Mouse (Mus musculus) embryonic stem cell, embryonic (primary cell): ENCODE results near the gene Akap4.

Source experiments
- CTCF ChIA-PET, 4 experiments: fragments of 300-600 bp in 2 of 4; fragments of 350-600 bp in 2 of 4; sonication (Branson Sonifier 250); formaldehyde crosslinking; loops; one replicate each; lab custom pipeline; 2022; ENCODE audit warnings: inconsistent platforms in 2 of 4; lab: Charles Lee
- POLR2A ChIA-PET, 4 experiments: fragments of 300-600 bp in 2 of 4; fragments of 350-600 bp in 2 of 4; sonication (Branson Sonifier 250); formaldehyde crosslinking; loops; one replicate each; lab custom pipeline; 2022; ENCODE audit warnings: antibody characterized with exemption in 4 of 4, inconsistent platforms in 1 of 4; lab: Charles Lee

Gene Akap4

GRCm38 (mm10) chrX:7067219-7067618 is at the start of gene Akap4:
Akap4 (plus strand) TSS chrX:7067519.
- ChIA-PET CTCF (no interaction called here), POLR2A (no interaction called here)

- POLR2A ChIA-PET: no interaction called here
- CTCF ChIA-PET: interaction anchor here in 1 of 4 experiments (0.6 kb wide), 1 partner anchor 838 kb away, joined by 3 read pairs; no protein-coding TSS in a partner anchor
These were observed 25.8 kb upstream of the Akap4 start, which contains the start of gene Ccnb3 for GRCm38 (mm10) chrX:7041519-7041918. Ccnb3 (minus strand) TSS chrX:7041619.

GRCm38 (mm10) chrX:7057056-7057455 is 10.3 kb upstream of the Akap4 start:
- POLR2A ChIA-PET: no interaction called here
- CTCF ChIA-PET: no interaction called here

GRCm38 (mm10) chrX:7057634-7058033 is 9.7 kb upstream of the Akap4 start:
- CTCF ChIA-PET: no interaction called here
- POLR2A ChIA-PET: no interaction called here

- CTCF ChIA-PET: no interaction called here
- POLR2A ChIA-PET: no interaction called here
These were observed 3.2 kb upstream of the Akap4 start for GRCm38 (mm10) chrX:7064109-7064508.

GRCm38 (mm10) chrX:7068002-7068401 is 683 bp downstream of the Akap4 start:
- ChIA-PET CTCF (no interaction called here), POLR2A (no interaction called here)

GRCm38 (mm10) chrX:7079820-7080429 is 12.6 kb downstream of the Akap4 start:
- POLR2A ChIA-PET: no interaction called here
- CTCF ChIA-PET: no interaction called here

GRCm38 (mm10) chrX:7085878-7086277 is 18.6 kb downstream of the Akap4 start:
- POLR2A ChIA-PET: no interaction called here
- CTCF ChIA-PET: no interaction called here

- ChIA-PET POLR2A (no interaction called here), CTCF (no interaction called here)
These were observed 23.0 kb downstream of the Akap4 start for GRCm38 (mm10) chrX:7090323-7090722.

- POLR2A ChIA-PET: no interaction called here
- CTCF ChIA-PET: no interaction called here
These were observed 35.0 kb downstream of the Akap4 start for GRCm38 (mm10) chrX:7102280-7102679.

- ChIA-PET CTCF (no interaction called here), POLR2A (no interaction called here)
These were observed 47.6 kb downstream of the Akap4 start for GRCm38 (mm10) chrX:7114885-7115284.

GRCm38 (mm10) chrX:7121618-7122280 is 54.4 kb downstream of the Akap4 start:
- CTCF ChIA-PET: no interaction called here
- POLR2A ChIA-PET: no interaction called here
